Mouse (Mus musculus): ENCODE measurements around the gene Arhgap35. TPM values are rescaled to one million over a fixed set of nuclear protein-coding genes. Genes with fewer than 3 reads are reported as not detected.

The Arhgap35 gene
- total and polyA plus RNA-seq, 2 experiments from 2014 or later = 27.0 to 149 TPM

GRCm38 (mm10) chr7:16557251-16557650, 57.5 kb downstream of the Arhgap35 start:
- DNase-seq = peak; percentile 5
- no peak for TF ChIP-seq CTCF (IDR thresholded peaks at IDR 0.05; ENCODE audit: low read depth)
- no peaks in the 10 kb centered on the region for H3K27me3 ChIP-seq (ENCODE audit: insufficient read depth, low read length)
- WGBS = 41% methylated on average over 4 of the region's 4 CpGs
- H3K27ac ChIP-seq (ENCODE audit: low read depth, low read length) = no peak overlapping the region
- ATAC-seq = no peak
- H3K4me2 ChIP-seq (ENCODE audit: low read depth) = no peak overlapping the region
- no peak overlapping the region for H3K4me3 ChIP-seq (ENCODE audit: low read depth, low read length)
- H3K36me3 ChIP-seq (ENCODE audit: insufficient read depth) = peaks cover 16% of the 10 kb centered on the region
- H3K9ac ChIP-seq = no peak overlapping the region
- H3K4me1 ChIP-seq (ENCODE audit: insufficient read depth) = no peaks in the 10 kb centered on the region
- H3K9me3 ChIP-seq (ENCODE audit: low read length) = no peaks in the 10 kb centered on the region

- H3K36me3 ChIP-seq (ENCODE audit: insufficient read depth) = no peaks in the 10 kb centered on the region
- H3K9me3 ChIP-seq (ENCODE audit: low read length) = no peaks in the 10 kb centered on the region
- ATAC-seq = no peak
- H3K4me1 ChIP-seq (ENCODE audit: insufficient read depth) = no peaks in the 10 kb centered on the region
- no peak overlapping the region for H3K9ac ChIP-seq
- DNase-seq = no peak
- no peak overlapping the region for H3K4me3 ChIP-seq (ENCODE audit: low read depth, low read length)
- WGBS = 94% methylated on average over 3 of the region's 3 CpGs
- no peak overlapping the region for H3K4me2 ChIP-seq (ENCODE audit: low read depth)
- no peaks in the 10 kb centered on the region for H3K27me3 ChIP-seq (ENCODE audit: insufficient read depth, low read length)
- no peak overlapping the region for H3K27ac ChIP-seq (ENCODE audit: low read depth, low read length)
- TF ChIP-seq CTCF (IDR thresholded peaks at IDR 0.05; ENCODE audit: low read depth) = no peak
These were observed 60.6 kb downstream of the Arhgap35 start for GRCm38 (mm10) chr7:16554215-16554614.

GRCm38 (mm10) chr7:16551581-16551980, 63.2 kb downstream of the Arhgap35 start:
- peaks cover 3% of the 10 kb centered on the region; the same call in 1 of the 2 replicates for H3K36me3 ChIP-seq (ENCODE audit: insufficient read depth)
- H3K4me3 ChIP-seq (ENCODE audit: low read depth, low read length) = no peak overlapping the region
- no peak for TF ChIP-seq CTCF (IDR thresholded peaks at IDR 0.05; ENCODE audit: low read depth)
- H3K4me2 ChIP-seq (ENCODE audit: low read depth) = no peak overlapping the region
- H3K4me1 ChIP-seq (ENCODE audit: insufficient read depth) = no peaks in the 10 kb centered on the region
- H3K9me3 ChIP-seq (ENCODE audit: low read length) = no peaks in the 10 kb centered on the region
- H3K27ac ChIP-seq (ENCODE audit: low read depth, low read length) = no peak overlapping the region
- WGBS = 89% methylated on average over 1 of the region's 1 CpGs
- ATAC-seq (no peak), DNase-seq (no peak)
- no peak overlapping the region for H3K9ac ChIP-seq
- H3K27me3 ChIP-seq (ENCODE audit: insufficient read depth, low read length) = no peaks in the 10 kb centered on the region

- no peaks in the 10 kb centered on the region for H3K9me3 ChIP-seq (ENCODE audit: low read length)
- TF ChIP-seq CTCF (IDR thresholded peaks at IDR 0.05; ENCODE audit: low read depth) = no peak
- H3K36me3 ChIP-seq (ENCODE audit: insufficient read depth) = peaks cover 17% of the 10 kb centered on the region
- H3K4me1 ChIP-seq (ENCODE audit: insufficient read depth) = no peaks in the 10 kb centered on the region
- no peaks in the 10 kb centered on the region for H3K27me3 ChIP-seq (ENCODE audit: insufficient read depth, low read length)
- no peak overlapping the region for H3K9ac ChIP-seq
- H3K4me2 ChIP-seq (ENCODE audit: low read depth) = no peak overlapping the region
- H3K4me3 ChIP-seq (ENCODE audit: low read depth, low read length) = no peak overlapping the region
- no peak overlapping the region for H3K27ac ChIP-seq (ENCODE audit: low read depth, low read length)
- DNase-seq (no peak), ATAC-seq (no peak)
- WGBS = 94% methylated on average over 1 of the region's 1 CpGs
These were observed 65.5 kb downstream of the Arhgap35 start for GRCm38 (mm10) chr7:16549299-16549698.

GRCm38 (mm10) chr7:16544770-16545169, 70.0 kb downstream of the Arhgap35 start:
- Histone ChIP-seq H3K9me3 (ENCODE audit: low read length) (no peaks in the 10 kb centered on the region), H3K27me3 (ENCODE audit: insufficient read depth, low read length) (no peaks in the 10 kb centered on the region), H3K9ac (no peak overlapping the region), H3K4me2 (ENCODE audit: low read depth) (no peak overlapping the region), H3K27ac (ENCODE audit: low read depth, low read length) (no peak overlapping the region), H3K4me1 (ENCODE audit: insufficient read depth) (no peaks in the 10 kb centered on the region), H3K4me3 (ENCODE audit: low read depth, low read length) (no peak overlapping the region), H3K36me3 (ENCODE audit: insufficient read depth) (peaks cover 17% of the 10 kb centered on the region)
- no peak for TF ChIP-seq CTCF (IDR thresholded peaks at IDR 0.05; ENCODE audit: low read depth)
- DNase-seq (no peak), ATAC-seq (no peak)
- 86% methylated on average over 8 of the region's 8 CpGs for WGBS

- Histone ChIP-seq H3K4me3 (ENCODE audit: low read depth, low read length) (no peak overlapping the region), H3K9ac (no peak overlapping the region), H3K9me3 (ENCODE audit: low read length) (no peaks in the 10 kb centered on the region), H3K27ac (ENCODE audit: low read depth, low read length) (no peak overlapping the region), H3K4me2 (ENCODE audit: low read depth) (no peak overlapping the region), H3K4me1 (ENCODE audit: insufficient read depth) (no peaks in the 10 kb centered on the region), H3K36me3 (ENCODE audit: insufficient read depth) (peaks cover 24% of the 10 kb centered on the region), H3K27me3 (ENCODE audit: insufficient read depth, low read length) (no peaks in the 10 kb centered on the region)
- DNase-seq (no peak), ATAC-seq (no peak)
- 90% methylated on average over 5 of the region's 5 CpGs for WGBS
- no peak for TF ChIP-seq CTCF (IDR thresholded peaks at IDR 0.05; ENCODE audit: low read depth)
These were observed 77.4 kb downstream of the Arhgap35 start for GRCm38 (mm10) chr7:16537220-16537903.

- H3K4me3 ChIP-seq (ENCODE audit: low read depth, low read length) = no peak overlapping the region
- 84% methylated on average over 2 of the region's 2 CpGs for WGBS
- TF ChIP-seq CTCF (IDR thresholded peaks at IDR 0.05; ENCODE audit: low read depth) = no peak
These were observed 88.8 kb downstream of the Arhgap35 start for GRCm38 (mm10) chr7:16525995-16526394.

More at GRCm38 (mm10) chr7:16525995-16526394, 88.8 kb downstream of the Arhgap35 start:
- Histone ChIP-seq H3K27ac (ENCODE audit: low read depth, low read length) (no peak overlapping the region), H3K27me3 (ENCODE audit: insufficient read depth, low read length) (no peaks in the 10 kb centered on the region), H3K36me3 (ENCODE audit: insufficient read depth) (peaks cover 7% of the 10 kb centered on the region; the same call in 1 of the 2 replicates), H3K9me3 (ENCODE audit: low read length) (no peaks in the 10 kb centered on the region), H3K4me2 (ENCODE audit: low read depth) (no peak overlapping the region), H3K4me1 (ENCODE audit: insufficient read depth) (no peaks in the 10 kb centered on the region), H3K9ac (no peak overlapping the region)
- ATAC-seq = no peak
- DNase-seq = no peak

Data from forebrain, postnatal 0 days (tissue).